Mouse (Mus musculus) right cerebral cortex, adult 2 months (tissue): Measurements from ENCODE around the gene Eva1c.

Source experiments
- DNase-seq, 2 experiments: peaks; one replicate each; pipeline ENCODE4 v3.0.0; 2021 to 2022; ENCODE audit warnings: low spot score in 2 of 2

Gene Eva1c

DNA sequence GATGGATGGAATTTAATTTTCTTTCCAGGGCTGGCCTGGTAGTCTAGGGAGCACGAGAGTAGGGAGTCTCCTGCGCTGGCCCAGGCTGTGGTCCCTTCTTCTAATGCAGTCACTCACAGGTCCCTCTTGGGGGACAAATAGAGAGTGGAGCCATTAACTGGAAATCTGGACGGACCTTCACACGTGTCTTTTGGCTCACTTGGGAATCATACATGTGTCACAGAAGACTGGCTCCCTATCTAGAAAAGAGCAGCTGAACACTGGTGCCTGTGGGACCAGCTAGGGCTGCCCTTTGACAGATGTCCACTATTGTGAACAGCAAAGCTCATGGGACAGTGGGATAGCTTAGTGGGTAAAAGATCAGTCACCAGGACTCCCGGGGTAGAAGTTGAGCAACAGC, 478 bp upstream of the Eva1c start:
- DNase-seq = no peak

- no peak for DNase-seq
Observed at GRCm38 (mm10) chr16:90827498-90827897, 979 bp downstream of the Eva1c start.

- DNase-seq = no peak
Observed at GRCm38 (mm10) chr16:90829136-90829535, 2.6 kb downstream of the Eva1c start.

GRCm38 (mm10) chr16:90829894-90830685, 3.6 kb downstream of the Eva1c start:
- DNase-seq = peak; percentile 37 to 55

GRCm38 (mm10) chr16:90830686-90831439, 4.3 kb downstream of the Eva1c start:
- peak; percentile 43 to 58 for DNase-seq

DNA sequence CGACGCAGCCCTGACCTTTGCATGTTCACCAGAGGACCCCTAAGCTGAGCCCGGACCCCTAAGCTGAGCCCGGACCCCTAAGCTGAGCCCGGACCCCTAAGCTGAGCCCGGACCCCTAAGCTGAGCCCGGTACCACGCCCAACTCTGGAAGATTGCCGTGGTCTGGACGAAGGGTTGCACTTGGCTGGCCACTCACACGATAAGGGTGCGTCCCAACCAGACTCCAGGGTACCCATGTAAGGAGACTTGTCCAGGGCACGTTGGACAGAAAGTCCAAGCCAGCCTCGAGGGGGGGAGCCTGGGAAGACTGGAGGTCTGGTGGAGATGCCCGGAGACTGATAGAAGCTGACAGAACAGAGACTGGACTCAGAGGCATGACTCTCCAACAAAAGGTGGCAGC, 5.2 kb downstream of the Eva1c start:
- no peak for DNase-seq

GRCm38 (mm10) chr16:90832495-90832894, 6.0 kb downstream of the Eva1c start:
- no peak for DNase-seq

DNA sequence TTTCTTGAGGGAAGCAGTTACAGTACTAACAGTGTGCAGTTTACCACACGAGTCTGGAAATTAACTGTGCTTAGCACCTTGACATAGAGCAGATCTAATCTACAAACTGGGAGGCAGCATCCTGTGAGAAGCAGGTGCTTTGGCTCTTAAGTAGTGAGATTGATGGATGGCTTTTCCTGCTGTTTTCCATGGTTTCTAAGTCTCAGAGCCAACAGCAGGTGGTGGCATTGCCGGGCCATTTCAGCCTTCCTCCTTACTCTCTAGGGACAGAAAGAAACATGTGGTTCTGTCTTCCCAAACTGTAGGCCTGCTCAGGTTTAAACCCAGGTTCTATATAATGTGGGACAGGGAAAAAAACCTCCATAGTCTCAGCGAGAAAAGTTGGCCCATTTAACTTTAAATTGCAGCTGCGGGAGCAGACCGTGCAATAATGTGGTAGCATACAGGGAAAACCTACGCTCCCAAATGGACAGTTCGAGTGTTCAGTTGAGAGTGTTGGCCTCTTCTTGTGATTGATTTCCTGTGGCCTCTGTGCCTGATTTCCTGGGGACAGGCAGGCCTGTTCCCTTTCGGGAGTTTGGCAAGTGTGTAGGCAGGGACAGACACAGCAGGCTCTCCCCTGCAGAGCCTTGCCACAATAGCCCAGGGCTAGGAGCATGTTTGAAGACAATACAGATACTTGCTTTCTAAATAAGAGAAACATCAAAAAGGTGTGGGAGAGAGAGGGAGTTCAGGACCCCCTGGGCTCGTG, 6.7 kb downstream of the Eva1c start:
- no peak for DNase-seq

- no peak for DNase-seq
Observed at GRCm38 (mm10) chr16:90837431-90837830, 10.9 kb downstream of the Eva1c start.

DNA sequence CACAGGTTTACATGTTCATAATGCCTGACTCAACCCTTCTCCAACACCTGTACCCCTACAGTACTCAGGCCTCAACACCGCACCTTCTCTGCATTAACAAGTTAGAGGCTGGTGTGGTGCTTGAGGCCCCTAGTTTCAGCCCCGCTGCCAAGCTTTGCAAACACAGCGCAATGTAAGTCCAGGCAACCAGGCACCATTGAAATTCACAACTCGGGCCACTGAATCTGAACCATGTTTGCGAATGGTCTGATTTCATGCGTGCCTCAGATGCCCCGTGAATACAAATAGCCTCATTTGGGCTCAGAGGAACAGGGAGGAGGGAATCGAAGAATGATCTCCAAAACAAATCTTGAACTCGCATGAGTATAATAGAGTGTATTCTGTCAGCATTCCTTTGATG, 15.6 kb downstream of the Eva1c start:
- no peak for DNase-seq

GRCm38 (mm10) chr16:90845038-90845437, 18.5 kb downstream of the Eva1c start:
- DNase-seq = no peak

- no peak for DNase-seq
Observed at GRCm38 (mm10) chr16:90845591-90845990, 19.1 kb downstream of the Eva1c start.

- DNase-seq = no peak
Observed at GRCm38 (mm10) chr16:90848697-90849096, 22.2 kb downstream of the Eva1c start.

DNA sequence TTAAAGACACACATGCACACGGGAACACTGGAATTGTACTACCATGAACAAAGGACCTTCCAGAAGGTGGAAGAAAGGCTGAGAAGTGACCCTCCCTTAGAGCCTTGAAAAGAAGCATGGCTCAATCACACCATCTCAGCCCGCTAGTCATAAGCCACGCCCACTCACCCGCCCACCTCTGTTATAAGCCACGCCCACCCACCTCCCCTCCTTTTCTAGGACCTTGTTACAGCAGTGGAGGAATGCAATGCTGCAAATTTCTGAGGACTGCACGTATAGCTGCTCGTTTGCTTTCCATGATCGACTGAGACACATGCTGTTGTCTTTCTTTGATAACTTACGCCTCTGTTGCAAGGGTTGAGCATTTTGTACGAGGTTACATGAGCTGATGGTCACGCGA, 22.7 kb downstream of the Eva1c start:
- DNase-seq = no peak

GRCm38 (mm10) chr16:90850881-90851280, 24.4 kb downstream of the Eva1c start:
- no peak for DNase-seq

- no peak for DNase-seq
Observed at GRCm38 (mm10) chr16:90851621-90852334, 25.3 kb downstream of the Eva1c start.

DNA sequence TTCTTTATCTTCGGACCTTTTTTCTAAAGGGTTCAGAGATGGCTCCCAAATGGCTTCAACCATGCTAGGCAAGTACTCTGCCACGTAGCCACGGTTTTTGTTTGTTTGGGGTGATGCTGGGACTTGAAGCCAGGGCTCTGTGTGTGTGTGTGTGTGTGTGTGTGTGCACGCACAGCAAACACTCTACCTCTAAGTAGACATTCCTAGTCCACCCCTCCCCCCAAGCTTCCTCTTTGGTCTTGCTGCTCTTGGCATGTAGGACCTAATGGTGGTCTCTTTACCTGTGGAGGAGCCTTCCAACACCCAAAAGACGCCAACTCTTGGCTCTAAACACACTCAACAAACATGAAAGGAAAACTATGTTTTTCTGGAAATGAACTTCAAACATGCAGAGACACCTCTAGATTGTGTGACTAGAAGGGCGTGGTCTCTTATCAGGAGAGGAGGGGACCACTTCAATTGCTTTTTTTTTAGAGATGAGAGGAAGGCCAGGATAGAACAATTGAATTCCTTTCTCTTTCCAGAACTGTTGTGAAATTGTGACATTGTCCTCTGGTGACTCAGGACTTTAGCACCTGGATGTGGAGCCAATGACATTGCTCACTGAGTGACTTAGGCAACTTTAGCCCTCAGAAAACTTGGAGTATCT, 30.2 kb downstream of the Eva1c start:
- DNase-seq = no peak

DNA sequence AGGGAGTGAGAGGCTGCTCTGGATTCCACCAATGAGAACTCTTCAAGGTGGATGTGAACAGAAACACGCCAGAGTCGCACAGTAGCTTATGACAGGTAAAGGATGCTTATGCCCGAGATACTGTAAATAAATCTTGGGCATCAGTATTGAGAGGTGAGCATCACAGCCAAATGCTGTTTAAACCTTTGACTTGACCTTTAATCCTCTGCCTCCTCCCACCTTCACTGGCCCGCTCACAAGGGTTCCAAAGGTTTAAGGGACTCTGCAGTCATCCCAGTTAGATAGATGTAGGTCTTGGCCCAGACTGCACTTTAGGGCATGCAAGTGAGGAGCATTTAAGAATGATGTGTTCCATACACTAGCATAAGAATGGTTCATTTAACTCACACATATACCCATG, 31.7 kb downstream of the Eva1c start:
- DNase-seq = no peak

DNA sequence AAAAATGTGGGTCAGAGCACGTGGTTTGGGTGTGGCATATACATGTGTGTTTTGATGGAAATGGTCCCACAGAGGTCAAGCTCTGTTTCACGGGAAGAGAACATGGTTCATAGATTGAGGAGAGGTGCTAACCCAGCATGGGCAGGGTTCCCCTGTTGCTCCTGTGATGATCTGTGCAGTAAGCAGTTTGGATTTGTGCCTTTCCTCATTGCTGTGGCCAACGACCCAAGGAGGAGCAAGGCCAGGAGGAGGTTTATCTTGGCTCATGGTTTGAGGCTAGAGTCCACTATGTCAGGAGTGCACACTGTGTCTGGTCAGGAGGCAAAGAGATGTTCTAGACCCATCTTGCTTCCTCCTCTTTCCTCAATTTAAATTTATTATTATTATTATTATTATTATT, 36.5 kb downstream of the Eva1c start:
- DNase-seq = no peak

- DNase-seq = no peak
Observed at GRCm38 (mm10) chr16:90863468-90864046, 37.0 kb downstream of the Eva1c start.

GRCm38 (mm10) chr16:90864693-90865092, 38.2 kb downstream of the Eva1c start:
- DNase-seq = no peak
